Mouse (Mus musculus) heart, embryonic 13.5 days (tissue): ENCODE results near the gene Gm14408. TPM values are rescaled to one million over a fixed set of nuclear protein-coding genes. Genes with fewer than 3 reads are reported as not detected.
"Not testable (repeated sequence)": the region's sequence is repeated elsewhere in the genome, so short reads cannot be mapped to it uniquely, and the experiment has no call there.

Experiments used
- ATAC-seq: fragments of 200-750 bp; cut with Nextera tagmentation; 2 replicates; pipeline ENCODE4 v1.8.0; 2017; ENCODE audit warnings: moderate TSS enrichment; ENCODE audit not compliant: insufficient number of reproducible peaks, low FRiP score, low TSS enrichment; ENCODE audit errors: extremely low read depth
- H3K27ac ChIP-seq: fragments of 300-500 bp; sonication (generic); replicated peaks from 2 replicates; pipeline ENCODE4 v1.5.1; 2015; ENCODE audit warnings: moderate library complexity, mild to moderate bottlenecking, inconsistent platforms
- H3K27me3 ChIP-seq: fragments of 300-500 bp; sonication (generic); replicated peaks from 2 replicates; pipeline ENCODE4 v1.6.1; 2015; ENCODE audit warnings: mild to moderate bottlenecking, inconsistent platforms
- H3K36me3 ChIP-seq: fragments of 300-500 bp; sonication (generic); 2 replicates; pipeline ENCODE4 v1.6.1; 2015; ENCODE audit warnings: mild to moderate bottlenecking, inconsistent platforms
- H3K4me1 ChIP-seq: fragments of 300-500 bp; sonication (generic); 2 replicates; pipeline ENCODE4 v1.6.1; 2015; ENCODE audit warnings: inconsistent platforms
- H3K4me2 ChIP-seq: fragments of 300-500 bp; sonication (generic); 2 replicates; pipeline ENCODE4 v1.6.1; 2015; ENCODE audit warnings: inconsistent platforms, mild to moderate bottlenecking, moderate library complexity
- H3K4me3 ChIP-seq: fragments of 300-500 bp; sonication (generic); 2 replicates; pipeline ENCODE4 v1.5.1; 2015; ENCODE audit warnings: moderate library complexity, mild to moderate bottlenecking, inconsistent platforms
- H3K9ac ChIP-seq: fragments of 300-500 bp; sonication (generic); 2 replicates; pipeline ENCODE4 v1.6.1; 2015; ENCODE audit warnings: inconsistent platforms, mild to moderate bottlenecking, moderate library complexity
- H3K9me3 ChIP-seq: fragments of 300-500 bp; sonication (generic); 2 replicates; pipeline ENCODE4 v1.6.1; 2016; ENCODE audit warnings: inconsistent platforms
- WGBS: fragments of 180-500 bp; shearing (Covaris S2); methylation state at CpG from one replicate; pipeline ENCODE4 v1.1.7; 2015; ENCODE audit warnings: mixed read lengths; 5-methylcytosine and 5-hydroxymethylcytosine counted together
- polyA plus RNA-seq: library from polyadenylated mRNA; unstranded; fragments of >200 nt; fragmentation: Nextera tagmentation; extraction: Ambion mirVana; gene quantifications from 2 replicates; pipeline ENCODE4 v1.2.1, GENCODE M21; 2015

Gene Gm14408
- polyA plus RNA-seq: not detected in 2 replicates

- not testable (repeated sequence) for H3K9ac ChIP-seq, H3K4me2 ChIP-seq, ATAC-seq, H3K27ac ChIP-seq, H3K9me3 ChIP-seq, H3K36me3 ChIP-seq, H3K27me3 ChIP-seq, H3K4me3 ChIP-seq, H3K4me1 ChIP-seq
- WGBS: 73% methylated on average over 1 of the region's 3 CpGs
These were observed at the start of gene Gm14408 for GRCm38 (mm10) chr2:176830840-176831239. Gene Gm14408, plus strand, starts transcription at chr2:176831140.

- Histone ChIP-seq H3K4me2 (peak within 1 kb of the TSS; percentile 59), H3K9ac (peak within 1 kb of the TSS; percentile 76), H3K4me3 (peak within 1 kb of the TSS; percentile 56)
- no CpG with 5 or more reads among the region's 6 CpGs for WGBS
- not testable (repeated sequence) for H3K4me1 ChIP-seq, H3K9me3 ChIP-seq, H3K36me3 ChIP-seq, ATAC-seq, H3K27ac ChIP-seq, H3K27me3 ChIP-seq
These were observed 32.6 kb upstream of the Gm14408 start, which contains the start of gene Gm14295 for GRCm38 (mm10) chr2:176798312-176798711. Gene Gm14295, plus strand, starts transcription at chr2:176798612.

- Histone ChIP-seq H3K9ac (peak overlapping the region; percentile 76), H3K4me2 (peak overlapping the region; percentile 59), H3K4me3 (peak overlapping the region; percentile 56)
- H3K36me3 ChIP-seq, H3K27me3 ChIP-seq, H3K9me3 ChIP-seq, H3K4me1 ChIP-seq, ATAC-seq, H3K27ac ChIP-seq: not testable (repeated sequence)
- 7% methylated on average over 14 of the region's 15 CpGs for WGBS
These were observed 32.2 kb upstream of the Gm14408 start for GRCm38 (mm10) chr2:176798785-176799184.

Other genes with a start within 250 kb of the Gm14408 start
- 15.5 and 24.0 TPM in 2 replicates for gene Gm14308, start 194.8 kb upstream of the Gm14408 start, polyA plus RNA-seq
- gene Zfp973, start 160.6 kb upstream of the Gm14408 start, polyA plus RNA-seq: 10.2 and 17.3 TPM in 2 replicates
- 25.7 and 25.8 TPM in 2 replicates for gene Gm14305, start 122.8 kb upstream of the Gm14408 start, polyA plus RNA-seq
- 15.1 and 17.1 TPM in 2 replicates for gene Gm14295, start 32.5 kb upstream of the Gm14408 start, polyA plus RNA-seq
- 8.6 and 9.1 TPM in 2 replicates for gene Gm14296, start 96.7 kb downstream of the Gm14408 start, polyA plus RNA-seq
- gene Gm14419, start 169.8 kb downstream of the Gm14408 start, polyA plus RNA-seq: 8.7 and 11.1 TPM in 2 replicates
- gene Gm14401, start 243.2 kb downstream of the Gm14408 start, polyA plus RNA-seq: not detected in 2 replicates